Comparison of ENCODE assay signal across 8 mouse cellular contexts in genomic region chr3:121815549-121816235, GRCm38 (mm10). TPM values are rescaled to one million over a fixed set of nuclear protein-coding genes. Genes with fewer than 3 reads are reported as not detected.
A peak's percentile ranks its signal among the peaks of the same experiment; 100 is the strongest.
DNase-seq lines count a peak whose midpoint lies in the region; ATAC-seq and TF ChIP-seq lines count a peak whose summit lies in the region.

No protein-coding gene starts in this region.

- H3K4me1 ChIP-seq in forebrain, embryonic 11.5 days (replicated peaks; ENCODE audit: control insufficient read depth, insufficient read depth, low read length) = peaks cover 6% of the 10 kb centered on the region; the same call in 1 of the 2 replicates
- H3K4me1 ChIP-seq in liver, embryonic 11.5 days (replicated peaks; ENCODE audit: control insufficient read depth, insufficient read depth, low read length) = peaks cover 10% of the 10 kb centered on the region
- H3K4me1 ChIP-seq in stomach, embryonic 16.5 days (ENCODE audit: control insufficient read depth, insufficient read depth, low read length) = peaks cover 16% of the 10 kb centered on the region

- H3K36me3 ChIP-seq in C2C12 (ENCODE audit: control insufficient read depth, insufficient read depth) = no peaks in the 10 kb centered on the region
- no peaks in the 10 kb centered on the region for H3K36me3 ChIP-seq in forebrain, embryonic 11.5 days (ENCODE audit: control insufficient read depth, insufficient read depth, low read length)
- H3K36me3 ChIP-seq in liver, embryonic 11.5 days (ENCODE audit: control insufficient read depth, insufficient read depth, low read length) = no peaks in the 10 kb centered on the region
- H3K36me3 ChIP-seq in stomach, embryonic 16.5 days (ENCODE audit: control insufficient read depth, insufficient read depth, low read length) = no peaks in the 10 kb centered on the region

- H3K9me3 ChIP-seq in forebrain, embryonic 11.5 days (ENCODE audit: control insufficient read depth, low read length) = no peaks in the 10 kb centered on the region
- no peaks in the 10 kb centered on the region for H3K9me3 ChIP-seq in liver, embryonic 11.5 days (ENCODE audit: control insufficient read depth, low read length)
- no peaks in the 10 kb centered on the region for H3K9me3 ChIP-seq in stomach, embryonic 16.5 days (replicated peaks; ENCODE audit: control insufficient read depth, low read length)

- peak overlapping the region; percentile 98 for H3K4me3 ChIP-seq in gastrocnemius, adult 2 months
- peak overlapping the region; percentile 69 for H3K4me3 ChIP-seq in C2C12 (ENCODE audit: insufficient read depth, poor library complexity, severe bottlenecking)
- peak overlapping the region; percentile 76 for H3K4me3 ChIP-seq in forebrain, embryonic 11.5 days (ENCODE audit: low read depth, low read length)
- peak overlapping the region; percentile 81 for H3K4me3 ChIP-seq in liver, embryonic 11.5 days (ENCODE audit: low read depth, low read length)
- H3K4me3 ChIP-seq in stomach, embryonic 16.5 days (replicated peaks; ENCODE audit: low read length) = peak overlapping the region; percentile 92

- peak overlapping the region; percentile 59 for H3K4me2 ChIP-seq in forebrain, embryonic 11.5 days (ENCODE audit: low read depth, low read length, severe bottlenecking)
- peak overlapping the region; percentile 84 for H3K4me2 ChIP-seq in liver, embryonic 11.5 days
- H3K4me2 ChIP-seq in stomach, embryonic 16.5 days (ENCODE audit: low read depth, low read length) = peak overlapping the region; percentile 70

- peaks cover 9% of the 10 kb centered on the region for H3K79me2 ChIP-seq in C2C12 (ENCODE audit: control insufficient read depth, insufficient read depth)

- 24% methylated on average over 16 of the region's 16 CpGs for WGBS in forebrain, embryonic 11.5 days
- 24% methylated on average over 16 of the region's 16 CpGs for WGBS in liver, embryonic 11.5 days
- WGBS in stomach, embryonic 16.5 days = 8% methylated on average over 16 of the region's 16 CpGs

- H3ac ChIP-seq in C2C12 (ENCODE audit: control insufficient read depth, insufficient read length, low read depth) = peak overlapping the region; percentile 86

- no peaks in the 10 kb centered on the region for H3K27me3 ChIP-seq in C2C12 (ENCODE audit: control insufficient read depth, insufficient read depth, insufficient read length)
- no peaks in the 10 kb centered on the region for H3K27me3 ChIP-seq in forebrain, embryonic 11.5 days (ENCODE audit: control insufficient read depth, insufficient read depth, low read length)
- no peaks in the 10 kb centered on the region for H3K27me3 ChIP-seq in liver, embryonic 11.5 days (replicated peaks; ENCODE audit: control insufficient read depth, insufficient read depth, low read length)
- H3K27me3 ChIP-seq in stomach, embryonic 16.5 days (ENCODE audit: control insufficient read depth, insufficient read depth, low read length) = no peaks in the 10 kb centered on the region

- H3K9ac ChIP-seq in forebrain, embryonic 11.5 days (ENCODE audit: low read length) = peak overlapping the region; percentile 91
- H3K9ac ChIP-seq in liver, embryonic 11.5 days (ENCODE audit: low read depth, low read length) = peak overlapping the region; percentile 88
- peak overlapping the region; percentile 97 for H3K9ac ChIP-seq in stomach, embryonic 16.5 days (ENCODE audit: low read length)

- TF ChIP-seq CTCF in gastrocnemius, adult 2 months (IDR thresholded peaks at IDR 0.05) = no peak; the same call in 1 of the 2 replicates
- no peak for TF ChIP-seq CTCF in C2C12 (IDR thresholded peaks at IDR 0.05; ENCODE audit: control insufficient read depth, insufficient read depth, insufficient read length)

- no peak; the same call in 1 of the 2 replicates for ATAC-seq in forebrain, embryonic 11.5 days (replicated peaks; ENCODE audit: low FRiP score)
- ATAC-seq in liver, embryonic 11.5 days (replicated peaks; ENCODE audit: low FRiP score) = no peak
- ATAC-seq in stomach, embryonic 16.5 days (ENCODE audit: insufficient read depth, low FRiP score) = no peak

- no peaks in the 10 kb centered on the region for H3K79me3 ChIP-seq in C2C12 (ENCODE audit: low read depth)

- intact Hi-C loops in gastrocnemius, adult 2 months (cut with DNase I) = no loop called here
- intact Hi-C loops in gastrocnemius, postnatal 14 days (cut with DNase I; ENCODE audit: low total_unique reads) = no loop called here

- no peak for DNase-seq in gastrocnemius, adult 2 months
- no peak for DNase-seq in gastrocnemius, postnatal 14 days
- DNase-seq in forebrain, embryonic 11.5 days (ENCODE audit: low spot score) = no peak
- no peak for DNase-seq in liver, embryonic 11.5 days (ENCODE audit: low spot score)
- no peak for DNase-seq in thymus, postnatal 0 days (ENCODE audit: low spot score)
- DNase-seq in adrenal gland, adult 2 months = no peak

- H3K27ac ChIP-seq in gastrocnemius, adult 2 months = peak overlapping the region; percentile 99
- peak overlapping the region; percentile 95 for H3K27ac ChIP-seq in forebrain, embryonic 11.5 days (ENCODE audit: low read depth, low read length)
- H3K27ac ChIP-seq in liver, embryonic 11.5 days (ENCODE audit: low read depth, low read length) = peak overlapping the region; percentile 94
- peak overlapping the region; percentile 99 for H3K27ac ChIP-seq in stomach, embryonic 16.5 days (ENCODE audit: low read length)

TF ChIP-seq in C2C12, 6 proteins besides CTCF, POLR2A, EP300 and RAD21:
- TF ChIP-seq CEBPB (IDR thresholded peaks at IDR 0.05; ENCODE audit: low read depth) (no peak), MYOG (IDR thresholded peaks at IDR 0.05; ENCODE audit: control insufficient read depth, extremely low read depth, insufficient read length) (no peak), MAX (IDR thresholded peaks at IDR 0.05) (no peak), MYOD1 (IDR thresholded peaks at IDR 0.05; ENCODE audit: control insufficient read depth, insufficient read length, low read depth) (no peak), USF1 (IDR thresholded peaks at IDR 0.05; ENCODE audit: low read depth) (no peak), FOSL1 (IDR thresholded peaks at IDR 0.05; ENCODE audit: insufficient read depth, low read length, poor library complexity, severe bottlenecking) (no peak)

RNA-seq across cellular contexts. Expression of gene Abcd3, which starts 0.6 kb away (rescaled TPM):
- total RNA-seq in gastrocnemius, adult 2 months (2021) = 10 to 100 TPM; 36.9 to 52.0 TPM
- total RNA-seq in gastrocnemius, postnatal 14 days (2021) = 10 to 100 TPM; 31.1 to 37.0 TPM
- 12.1 TPM for polyA plus RNA-seq in C2C12 (2012; fragmentation: generic; extraction: Trizol)
- 58.1 and 59.0 TPM in 2 replicates for polyA plus RNA-seq in forebrain, embryonic 11.5 days (2014; fragmentation: Nextera tagmentation; extraction: Ambion mirVana)
- polyA plus RNA-seq in liver, embryonic 11.5 days (2014; fragmentation: Nextera tagmentation; extraction: Ambion mirVana) = 41.5 and 49.1 TPM in 2 replicates
- 90.5 and 95.6 TPM in 2 replicates for polyA plus RNA-seq in stomach, embryonic 16.5 days (2015; fragmentation: Nextera tagmentation; extraction: Ambion mirVana)
- polyA plus RNA-seq in thymus, postnatal 0 days (2015; fragmentation: Nextera tagmentation; extraction: Ambion mirVana) = 25.5 and 29.7 TPM in 2 replicates
- total RNA-seq in adrenal gland, adult 2 months (2021) = 100 to 1,000 TPM in 1 of 2 experiments, 10 to 100 TPM in 1; 87.2 to 104 TPM
- 3.5 and 11.9 TPM in 2 replicates for polyA plus RNA-seq in adrenal gland, adult 2 months (2012; rRNA removed)
